ENCODE assay signal across 8 mouse cellular contexts in the genomic region with DNA sequence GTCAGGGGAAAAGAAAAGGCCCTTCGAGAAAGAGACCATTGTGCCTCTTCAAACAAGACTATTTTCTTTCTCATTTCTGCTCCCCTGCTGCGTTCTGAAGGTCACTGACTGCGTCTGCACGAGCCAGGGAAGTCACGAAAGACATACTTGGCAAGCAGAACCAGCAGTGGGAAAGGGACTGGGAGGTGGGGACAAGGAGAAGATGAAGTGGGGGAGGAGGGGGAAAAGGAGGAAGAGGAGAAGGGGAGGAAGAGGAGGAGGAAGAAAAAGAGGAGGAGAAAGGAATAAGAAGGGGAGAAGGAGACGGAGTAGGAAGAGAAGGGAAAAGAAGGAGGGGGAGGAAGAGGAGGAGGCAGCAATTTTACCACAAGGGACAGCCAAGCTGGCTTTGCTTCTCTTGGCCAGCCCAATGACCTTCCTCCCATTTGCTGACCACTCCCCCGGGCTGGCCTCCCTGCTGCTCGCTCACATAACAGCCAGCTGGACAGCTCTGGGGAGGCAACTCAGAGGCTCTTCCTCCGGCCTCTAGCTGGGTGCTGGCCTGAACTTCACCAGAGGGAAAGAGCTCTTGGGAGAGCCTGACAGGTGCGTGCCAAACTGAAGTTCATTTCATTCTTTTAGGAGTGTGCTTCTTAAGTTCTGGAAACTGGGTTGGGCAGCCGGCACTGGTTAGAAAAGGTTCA. TPM values are rescaled to one million over a fixed set of nuclear protein-coding genes. Genes with fewer than 3 reads are reported as not detected.
DNase-seq lines count a peak whose midpoint lies in the region; ATAC-seq and TF ChIP-seq lines count a peak whose summit lies in the region.
"Had no signal": no experiment of that assay in that cellular context is flagged by ENCODE, and none has a peak within 500 bp of the region (broad histone marks: within the 10 kb centered on the region; RNA-seq: fewer than 3 reads in every experiment).

Sod3 (plus strand) TSS at position 324 of the 683 bp plus-strand sequence.

- WGBS in kidney, adult 2 months, result 14% methylated on average over 11 of the region's 11 CpGs
- WGBS in forebrain, embryonic 15.5 days, result 21% methylated on average over 11 of the region's 11 CpGs

- no peaks in the 10 kb centered on the region for H3K36me3 ChIP-seq in kidney, adult 2 months (ENCODE audit: control insufficient read depth, insufficient read depth, low read length)
- H3K36me3 ChIP-seq in forebrain, embryonic 15.5 days, result no peaks in the 10 kb centered on the region
- H3K36me3 ChIP-seq: liver, embryonic 15.5 days had no signal

- peak; percentile 86 for TF ChIP-seq POLR2A in kidney, adult 2 months (IDR thresholded peaks at IDR 0.05; ENCODE audit: low read depth, low read length)

- H3K4me1 ChIP-seq in kidney, adult 2 months (ENCODE audit: control insufficient read depth, insufficient read depth, low read length), result peaks cover 16% of the 10 kb centered on the region; the same call in 1 of the 2 replicates
- peaks cover 6% of the 10 kb centered on the region; the same call in 1 of the 2 replicates for H3K4me1 ChIP-seq in forebrain, embryonic 15.5 days
- H3K4me1 ChIP-seq: liver, embryonic 15.5 days had no signal

- DNase-seq in 3134 (ENCODE audit: extremely low read depth, insufficient read length, low spot score), result peak; percentile 73
- DNase-seq in Muller cell, postnatal 12 days (ENCODE audit: inconsistent ontology term), result peak; percentile 68
- DNase-seq in gastrocnemius, adult 8-10 months (ENCODE audit: low spot score in 2 of 2), result peak; percentile 61 to 79
- peak; percentile 91 for DNase-seq in kidney, adult 2 months
- peak; percentile 73 for DNase-seq in lung, postnatal 36 days

- H3K27ac ChIP-seq in kidney, adult 2 months (ENCODE audit: insufficient read depth, low read depth, low read length), result peak within 1 kb of the TSS; percentile 99
- no peak within 1 kb of the TSS for H3K27ac ChIP-seq in forebrain, embryonic 15.5 days (replicated peaks)
- H3K27ac ChIP-seq: liver, embryonic 15.5 days had no signal

- H3K27me3 ChIP-seq in kidney, adult 2 months (replicated peaks; ENCODE audit: control insufficient read depth, insufficient read depth, low read length), result no peaks in the 10 kb centered on the region
- H3K27me3 ChIP-seq in forebrain, embryonic 15.5 days, result no peaks in the 10 kb centered on the region

- no peak within 1 kb of the TSS for H3K4me2 ChIP-seq in forebrain, embryonic 15.5 days (replicated peaks)
- H3K4me2 ChIP-seq: liver, embryonic 15.5 days had no signal

- ATAC-seq in megakaryocyte progenitor cell, adult 5-6 weeks (replicated peaks; ENCODE audit: poor library complexity), result no peak
- no peak for ATAC-seq in forebrain, embryonic 15.5 days (replicated peaks)

- no peaks in the 10 kb centered on the region for H3K9me3 ChIP-seq in forebrain, embryonic 15.5 days
- H3K9me3 ChIP-seq: liver, embryonic 15.5 days had no signal

- TF ChIP-seq CTCF in kidney, adult 2 months (conservative IDR thresholded peaks at IDR 0.05; ENCODE audit: insufficient read depth, insufficient read length, low read depth, low read length), result no peak

- no peak within 1 kb of the TSS for H3K9ac ChIP-seq in forebrain, embryonic 15.5 days (replicated peaks)
- H3K9ac ChIP-seq: liver, embryonic 15.5 days had no signal

- peak within 1 kb of the TSS; percentile 77 for H3K4me3 ChIP-seq in kidney, adult 2 months (ENCODE audit: insufficient read depth, low read depth, low read length)
- H3K4me3 ChIP-seq in forebrain, embryonic 15.5 days, result no peak within 1 kb of the TSS
- H3K4me3 ChIP-seq: liver, embryonic 15.5 days had no signal

RNA-seq across cellular contexts. Expression of gene Sod3, which starts in this region (rescaled TPM):
- 1 to 10 TPM; 2.4 to 7.7 (median 4.5) TPM for total RNA-seq in gastrocnemius, adult 8-10 months (2022)
- polyA plus RNA-seq in kidney, adult 2 months (2012; rRNA removed), result 347 and 350 TPM in 2 replicates
- not detected in 2 replicates for total RNA-seq in megakaryocyte progenitor cell, adult 5-6 weeks (2015)
- not detected in 2 replicates for total RNA-seq in megakaryocyte progenitor cell, adult 5-6 weeks (2017)
- 0.89 and 1.2 TPM in 2 replicates for polyA plus RNA-seq in forebrain, embryonic 15.5 days (2015; fragmentation: Nextera tagmentation; extraction: Ambion mirVana)

Comparison
In these comparisons a context has a peak if more than half of its experiments do, and no peak if none do; other contexts are left out.
1. RNA of gene Sod3 (polyA plus RNA-seq): 347 to 350 TPM in kidney, adult 2 months; 0.89 to 1.2 TPM in forebrain, embryonic 15.5 days; every median in the first group is over 100 times any median in the second.
2. Peak in every context shown above with its lines, with median percentiles within 50 percentile points of each other: DNase-seq.